Mouse (Mus musculus): ENCODE results near the gene Acoxl. TPM values are rescaled to one million over a fixed set of nuclear protein-coding genes. Genes with fewer than 3 reads are reported as not detected.

Acoxl gene
- total RNA-seq, 2 experiments from 2014 or later = not detected

GRCm38 (mm10) chr2:128102086-128102485, 263.4 kb downstream of the Acoxl start:
- no peak for DNase-seq (ENCODE audit: extremely low spot score in 1 of 2, low spot score in 1 of 2)

GRCm38 (mm10) chr2:128104815-128105214, 266.1 kb downstream of the Acoxl start:
- no peak for DNase-seq (ENCODE audit: extremely low spot score in 1 of 2, low spot score in 1 of 2)

DNA sequence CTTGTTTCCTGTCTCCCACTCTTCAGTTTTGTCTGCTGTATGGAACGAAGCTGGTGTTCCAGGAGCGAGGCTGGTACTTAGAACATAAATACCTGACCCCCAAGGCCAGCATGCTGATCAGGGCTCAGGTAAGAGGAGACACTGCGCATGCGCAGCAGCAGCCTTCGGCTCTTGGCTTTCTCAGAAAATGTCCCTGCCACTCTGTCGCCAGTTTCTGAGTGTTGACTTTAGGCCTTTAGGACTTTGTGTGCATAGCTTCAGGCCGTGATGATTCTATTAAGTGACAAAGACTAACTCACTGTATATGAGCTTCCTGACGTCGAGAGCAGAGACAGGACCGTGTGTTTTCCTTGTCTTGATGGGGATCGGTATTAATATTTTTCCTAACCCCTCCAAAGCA, 267.0 kb downstream of the Acoxl start:
- DNase-seq (ENCODE audit: extremely low spot score in 1 of 2, low spot score in 1 of 2) = no peak

DNA sequence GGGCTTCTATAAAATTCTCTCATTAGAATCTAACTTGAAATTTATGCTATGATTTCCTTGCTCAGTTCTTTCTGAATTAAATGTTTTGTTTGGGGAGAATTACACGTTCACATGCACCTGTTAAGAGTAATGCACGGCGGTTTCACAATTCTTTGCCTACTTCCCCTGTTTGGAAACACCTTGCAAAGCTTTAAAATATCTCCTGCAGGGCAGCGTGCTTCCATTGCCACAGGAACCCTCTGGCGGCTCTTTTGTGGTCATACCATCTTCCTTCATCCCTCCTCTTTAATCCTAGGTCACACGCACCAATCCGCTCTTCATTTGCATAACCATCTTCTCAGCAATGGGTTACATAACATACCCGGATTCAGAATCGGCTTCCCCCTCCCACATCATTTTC, 272.9 kb downstream of the Acoxl start:
- no peak for DNase-seq (ENCODE audit: extremely low spot score in 1 of 2, low spot score in 1 of 2)

DNA sequence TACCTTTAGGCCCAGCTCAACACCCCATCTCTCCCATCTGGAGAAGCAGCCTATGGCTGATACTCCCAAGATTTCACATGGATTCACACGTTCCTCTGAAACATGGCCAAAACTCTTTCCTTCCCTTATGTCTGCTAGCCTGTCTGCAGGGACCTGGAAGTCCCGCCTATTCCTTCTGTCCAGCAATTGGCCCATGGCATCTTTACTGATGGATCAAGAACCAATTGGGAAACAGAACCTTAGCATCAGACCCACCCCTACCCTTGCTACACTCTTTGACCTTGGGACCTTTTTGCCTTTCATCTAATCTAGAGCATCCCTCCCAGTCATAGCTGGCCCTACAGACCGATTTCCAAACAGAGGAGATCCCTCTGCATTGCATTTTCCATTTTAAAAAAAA, 275.9 kb downstream of the Acoxl start:
- no peak for DNase-seq (ENCODE audit: extremely low spot score in 1 of 2, low spot score in 1 of 2)

- no peak for DNase-seq (ENCODE audit: extremely low spot score in 1 of 2, low spot score in 1 of 2)
Measured at GRCm38 (mm10) chr2:128115579-128115978, 276.9 kb downstream of the Acoxl start.

DNA sequence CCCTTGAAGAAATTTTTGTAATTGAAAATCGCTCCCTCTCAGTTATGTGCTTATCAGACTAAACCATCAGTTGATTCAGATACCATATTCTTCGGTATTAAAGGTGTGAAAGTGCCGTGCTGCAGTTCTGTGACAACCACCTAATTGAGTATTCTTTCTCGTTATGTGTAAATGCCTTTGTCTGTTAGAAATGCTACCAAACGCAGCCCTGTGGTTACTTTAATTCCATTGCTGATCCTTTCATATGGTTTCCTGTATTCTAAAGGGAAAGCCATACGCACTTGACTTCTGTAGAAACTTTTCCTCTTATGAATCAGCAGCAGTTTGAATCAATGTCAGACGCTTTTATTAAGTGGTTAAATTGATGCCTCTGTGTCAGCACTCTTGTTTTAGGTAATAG, 278.9 kb downstream of the Acoxl start:
- DNase-seq (ENCODE audit: extremely low spot score in 1 of 2, low spot score in 1 of 2) = no peak

- DNase-seq (ENCODE audit: extremely low spot score in 1 of 2, low spot score in 1 of 2) = no peak
Measured at GRCm38 (mm10) chr2:128118971-128119370, 280.3 kb downstream of the Acoxl start.

DNA sequence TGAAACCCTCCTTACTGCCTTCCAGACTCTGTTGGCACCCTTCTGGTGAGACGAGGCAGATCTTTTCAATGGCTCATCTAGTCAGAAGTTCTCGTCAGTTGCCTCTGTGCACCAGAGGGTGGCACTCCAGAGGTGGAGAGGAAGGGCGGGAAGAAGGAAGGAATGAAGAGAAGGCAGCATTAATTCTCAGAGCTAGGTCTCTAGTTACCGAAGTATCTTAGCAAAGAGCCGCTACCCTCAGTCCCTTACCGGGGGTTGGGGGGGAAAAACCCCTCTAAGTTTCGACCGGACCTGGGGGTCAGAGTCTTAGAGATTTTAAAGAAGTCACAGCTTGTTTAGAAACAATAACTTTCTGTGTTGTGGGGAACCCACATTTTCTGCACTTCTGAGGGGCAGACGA, 283.8 kb downstream of the Acoxl start:
- DNase-seq (ENCODE audit: extremely low spot score in 1 of 2, low spot score in 1 of 2) = peak in 1 of 2 experiments; percentile 47

- DNase-seq (ENCODE audit: extremely low spot score in 1 of 2, low spot score in 1 of 2) = no peak
Measured at GRCm38 (mm10) chr2:128122891-128123771, 284.5 kb downstream of the Acoxl start.

GRCm38 (mm10) chr2:128123921-128124683, 285.4 kb downstream of the Acoxl start:
- no peak for DNase-seq (ENCODE audit: extremely low spot score in 1 of 2, low spot score in 1 of 2)

DNA sequence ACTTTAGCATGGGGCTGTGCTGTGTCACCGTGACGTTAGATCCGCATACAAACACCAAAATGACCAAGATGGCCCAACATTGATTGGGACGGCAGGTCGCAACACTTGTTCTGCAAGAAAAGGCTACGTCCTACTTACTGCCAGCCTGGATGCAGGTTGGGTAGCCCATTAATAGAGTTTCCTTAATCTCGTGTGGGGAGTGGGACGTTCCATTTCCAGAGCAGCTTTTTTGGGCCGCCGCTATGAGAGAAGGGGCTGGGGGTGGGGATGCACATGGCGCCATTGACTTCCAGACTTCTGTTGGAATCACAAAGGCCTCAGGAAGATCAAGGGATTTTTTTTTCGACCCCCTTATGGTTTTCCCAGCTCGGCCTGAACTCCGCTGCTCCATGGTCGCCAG, 286.0 kb downstream of the Acoxl start:
- DNase-seq (ENCODE audit: extremely low spot score in 1 of 2, low spot score in 1 of 2) = no peak

DNA sequence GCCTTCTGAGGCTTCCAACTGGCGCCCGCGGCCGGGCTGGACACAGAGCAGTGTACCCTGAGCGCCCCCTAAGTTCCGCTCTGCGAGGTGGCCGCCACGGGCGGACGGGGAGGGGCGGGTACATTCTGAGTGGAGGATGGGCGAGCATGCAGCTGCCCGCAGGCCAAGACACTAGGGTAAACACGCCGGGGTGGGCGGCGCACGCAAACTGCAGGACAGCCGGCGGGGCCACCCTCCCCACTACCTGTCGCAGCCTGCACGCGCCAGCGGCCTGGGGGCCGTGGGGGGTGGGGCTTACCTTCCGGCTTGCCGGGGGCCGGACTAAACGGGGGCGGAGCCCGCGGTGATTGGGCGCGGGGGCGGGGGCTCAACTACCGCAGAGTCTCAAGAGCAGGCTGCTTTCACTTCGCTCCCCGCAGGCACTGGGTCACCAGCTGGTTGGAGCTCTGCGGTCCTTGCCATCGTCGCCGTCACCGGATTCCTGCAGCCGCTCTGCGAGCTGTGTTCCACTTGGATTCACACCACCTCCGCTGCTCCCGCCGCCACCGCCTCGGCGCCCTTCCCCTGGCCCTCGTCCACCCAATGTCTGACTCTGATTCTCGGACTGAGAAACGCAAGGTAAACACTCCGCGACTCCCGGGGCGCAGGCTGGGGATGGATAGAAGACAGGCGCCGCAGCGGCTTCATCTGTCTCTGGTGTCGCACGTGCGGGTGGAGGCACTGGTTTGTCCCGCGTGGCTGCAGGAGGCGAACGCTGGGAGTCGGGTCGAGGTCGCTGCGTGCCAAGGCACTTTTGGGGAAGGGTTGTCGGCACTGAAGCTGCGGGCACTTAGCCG, 287.2 kb downstream of the Acoxl start, which contains the start of gene Bcl2l11:
TSS of gene Bcl2l11 (plus strand) at position 404 of the 836 bp plus-strand sequence.
- DNase-seq (ENCODE audit: extremely low spot score in 1 of 2, low spot score in 1 of 2) = peak; percentile 77 to 79

- DNase-seq (ENCODE audit: extremely low spot score in 1 of 2, low spot score in 1 of 2) = no peak
Measured at GRCm38 (mm10) chr2:128126591-128127051, 287.9 kb downstream of the Acoxl start.

DNA sequence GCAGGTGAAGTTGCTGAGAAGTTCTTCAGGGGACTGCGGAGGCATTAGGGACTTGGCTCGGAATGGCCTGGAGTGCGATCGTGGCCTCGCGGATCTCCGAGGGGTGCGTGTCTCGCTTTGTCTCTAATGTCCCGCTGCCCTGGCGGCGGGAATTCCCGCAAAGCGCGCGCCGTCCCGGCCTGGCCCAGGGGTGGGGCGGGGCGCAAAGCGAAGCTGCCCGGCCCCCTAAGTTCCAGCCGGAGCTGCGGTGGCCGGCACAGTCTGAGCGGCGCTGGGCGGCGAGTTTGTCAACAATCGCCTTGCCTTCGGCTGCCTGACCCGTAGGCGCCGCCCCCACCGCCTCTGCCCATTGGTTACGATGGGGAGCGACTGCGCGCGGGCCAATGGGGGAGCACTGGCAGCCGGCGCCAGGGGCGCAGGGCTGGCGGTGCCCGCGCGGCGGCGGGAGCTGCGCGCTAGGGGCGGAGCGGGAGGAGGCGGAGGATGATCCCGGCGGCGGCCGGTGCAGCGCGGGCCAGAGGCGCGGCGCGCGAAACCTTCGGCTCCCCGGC, 288.5 kb downstream of the Acoxl start:
- peak; percentile 71 to 74 for DNase-seq (ENCODE audit: extremely low spot score in 1 of 2, low spot score in 1 of 2)

DNA sequence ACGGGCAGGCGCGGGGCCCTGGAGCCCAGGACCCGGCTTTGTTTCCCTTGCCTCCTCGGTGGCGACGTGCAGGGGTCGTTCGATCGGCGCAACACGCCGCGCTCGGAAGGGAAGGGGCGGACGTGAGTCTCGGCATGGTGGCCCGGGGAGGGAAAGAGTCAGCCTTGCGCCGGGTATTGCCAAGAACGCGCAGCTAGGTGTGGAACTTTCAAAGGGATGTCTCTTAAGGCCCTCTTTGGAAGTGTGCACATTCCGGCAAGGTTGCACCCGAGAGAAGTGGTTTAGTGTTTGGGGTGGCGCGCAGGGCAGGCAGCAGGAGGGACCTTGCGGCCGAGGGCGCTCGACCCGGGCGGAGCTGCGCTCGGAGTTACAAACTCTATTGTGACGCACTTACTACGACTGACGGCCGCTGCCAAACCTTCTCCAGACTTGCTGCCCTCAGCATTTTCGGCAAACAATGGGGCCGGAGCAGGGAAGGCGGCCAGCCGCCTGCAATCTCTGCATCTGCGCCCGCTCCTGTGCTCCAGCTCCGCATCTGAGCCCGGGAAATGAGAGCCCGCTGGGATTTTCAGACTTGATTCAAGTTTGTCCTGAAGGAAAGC, 289.1 kb downstream of the Acoxl start:
- peak; percentile 22 to 36 for DNase-seq (ENCODE audit: extremely low spot score in 1 of 2, low spot score in 1 of 2)

GRCm38 (mm10) chr2:128128532-128128931, 289.9 kb downstream of the Acoxl start:
- no peak for DNase-seq (ENCODE audit: extremely low spot score in 1 of 2, low spot score in 1 of 2)

GRCm38 (mm10) chr2:128131503-128131902, 292.8 kb downstream of the Acoxl start:
- no peak for DNase-seq (ENCODE audit: extremely low spot score in 1 of 2, low spot score in 1 of 2)

DNA sequence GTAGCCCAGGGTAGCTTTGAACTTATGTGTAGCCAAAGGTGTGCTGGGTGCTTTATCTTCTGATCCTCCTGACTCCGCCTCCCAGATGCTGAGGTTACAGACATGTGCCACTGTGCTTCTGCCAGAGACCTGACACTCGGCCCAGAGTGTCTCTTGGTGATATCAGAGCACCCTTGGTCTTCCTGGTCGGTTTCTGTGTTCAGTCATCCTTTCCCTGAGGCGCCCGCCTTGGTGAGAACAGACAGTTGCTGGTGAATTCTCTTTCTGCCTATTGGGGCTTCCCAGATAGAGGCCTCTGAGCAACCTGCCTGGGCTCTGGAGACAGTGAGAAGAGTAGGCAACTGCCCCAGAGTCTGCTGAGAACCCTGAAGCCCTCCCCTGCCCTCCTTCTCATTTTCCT, 294.0 kb downstream of the Acoxl start:
- DNase-seq (ENCODE audit: extremely low spot score in 1 of 2, low spot score in 1 of 2) = no peak

DNA sequence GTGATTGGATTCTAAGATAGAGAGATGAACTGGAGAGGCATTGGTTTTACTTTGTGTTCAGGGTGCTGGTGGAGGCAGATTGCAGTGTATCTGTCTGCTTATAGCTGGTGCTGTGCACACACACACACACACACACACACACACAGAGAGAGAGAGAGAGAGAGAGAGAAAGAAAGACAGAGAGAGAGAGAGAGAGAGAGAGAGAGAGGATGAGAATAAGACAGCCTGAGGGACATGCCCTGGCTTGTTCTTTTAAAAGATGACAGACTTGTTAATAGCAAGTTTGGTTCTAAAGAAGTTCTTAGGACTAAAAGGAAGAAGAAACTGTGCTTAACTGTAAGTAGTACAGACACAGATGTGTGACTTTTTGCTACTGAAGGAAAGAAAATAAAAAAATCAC, 295.2 kb downstream of the Acoxl start:
- no peak for DNase-seq (ENCODE audit: extremely low spot score in 1 of 2, low spot score in 1 of 2)

Data from layer of hippocampus, postnatal 25 days (tissue).